ENCODE assay signal across 34 mouse cellular contexts in the genomic region with DNA sequence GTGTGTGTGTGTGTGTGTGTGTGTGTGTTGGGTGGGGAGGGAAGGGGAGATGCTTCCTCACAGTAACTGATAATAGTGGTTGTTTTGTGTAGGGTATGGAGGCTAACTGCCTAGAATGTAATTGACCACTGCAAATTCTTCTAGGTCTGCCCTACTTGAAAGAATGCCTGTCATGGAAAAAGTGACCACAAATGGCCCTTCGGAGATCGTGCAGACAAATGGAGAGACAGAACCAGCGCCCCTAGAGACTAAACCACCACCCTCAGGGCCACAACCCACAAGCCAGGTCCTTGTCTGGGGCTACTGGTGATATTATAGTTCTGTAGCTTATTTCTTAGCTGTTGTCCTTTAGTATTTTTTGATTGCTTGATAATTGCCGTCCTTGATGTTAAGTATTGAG.
"Had no signal": no experiment of that assay in that cellular context is flagged by ENCODE, and none has a peak within 500 bp of the region (broad histone marks: within the 10 kb centered on the region; RNA-seq: fewer than 3 reads in every experiment).

No protein-coding gene starts in this region.

- H3K9ac ChIP-seq: heart, embryonic 12.5 days; heart, embryonic 13.5 days; heart, embryonic 15.5 days; hindbrain, embryonic 12.5 days; hindbrain, embryonic 13.5 days; hindbrain, embryonic 14.5 days; hindbrain, embryonic 15.5 days; intestine, embryonic 15.5 days; kidney, embryonic 15.5 days had no signal

- H3K9me3 ChIP-seq: heart, embryonic 10.5 days; heart, embryonic 12.5 days; heart, embryonic 13.5 days; heart, embryonic 15.5 days; hindbrain, embryonic 10.5 days; hindbrain, embryonic 12.5 days; hindbrain, embryonic 13.5 days; hindbrain, embryonic 15.5 days; intestine, embryonic 15.5 days; kidney, embryonic 15.5 days had no signal

- H3K4me2 ChIP-seq: heart, embryonic 12.5 days; heart, embryonic 13.5 days; heart, embryonic 15.5 days; hindbrain, embryonic 12.5 days; hindbrain, embryonic 13.5 days; hindbrain, embryonic 14.5 days; hindbrain, embryonic 15.5 days; intestine, embryonic 15.5 days; kidney, embryonic 15.5 days had no signal

- DNase-seq: heart, postnatal 10 days; heart, postnatal 14 days; heart, postnatal 36 days; heart, postnatal 4 days; kidney, adult 11 months; kidney, adult 18-20 months; kidney, adult 2 months; kidney, adult 8-10 months; kidney, adult 9 months; kidney, postnatal 10 days; kidney, postnatal 14 days; kidney, postnatal 25 days; kidney, postnatal 36 days; kidney, postnatal 4 days; layer of hippocampus, adult 9-11 months; layer of hippocampus, postnatal 36 days had no signal

- H3K4me3 ChIP-seq: heart, embryonic 10.5 days; heart, embryonic 12.5 days; heart, embryonic 13.5 days; heart, embryonic 15.5 days; hindbrain, embryonic 10.5 days; hindbrain, embryonic 12.5 days; hindbrain, embryonic 13.5 days; hindbrain, embryonic 15.5 days; intestine, embryonic 15.5 days; kidney, embryonic 15.5 days; layer of hippocampus, adult 2 months; left cerebral cortex, adult 2 months had no signal

- H3K27ac ChIP-seq: heart, embryonic 10.5 days; heart, embryonic 13.5 days; heart, embryonic 15.5 days; hindbrain, embryonic 10.5 days; hindbrain, embryonic 12.5 days; hindbrain, embryonic 13.5 days; hindbrain, embryonic 14.5 days; hindbrain, embryonic 15.5 days; hindbrain, postnatal 0 days; intestine, embryonic 15.5 days; kidney, embryonic 15.5 days; kidney, postnatal 0 days; layer of hippocampus, adult 2 months; left cerebral cortex, adult 2 months had no signal

- H3K27me3 ChIP-seq: heart, embryonic 12.5 days; heart, embryonic 13.5 days; heart, embryonic 15.5 days; hindbrain, embryonic 12.5 days; hindbrain, embryonic 13.5 days; hindbrain, embryonic 15.5 days; intestine, embryonic 15.5 days; kidney, embryonic 15.5 days had no signal

- ATAC-seq: hindbrain, embryonic 16.5 days; hindbrain, postnatal 0 days; inflammation-experienced regulatory T-cells, adult 6 months; intestine, embryonic 15.5 days; intestine, postnatal 0 days had no signal

- H3K4me1 ChIP-seq: heart, embryonic 10.5 days; heart, embryonic 12.5 days; heart, embryonic 13.5 days; heart, embryonic 15.5 days; hindbrain, embryonic 10.5 days; hindbrain, embryonic 12.5 days; hindbrain, embryonic 13.5 days; hindbrain, embryonic 15.5 days; intestine, embryonic 15.5 days; kidney, embryonic 15.5 days had no signal
